ENCODE assay signal across 18 mouse cellular contexts in genomic region chr12:101740045-101740444, GRCm38 (mm10). TPM values are rescaled to one million over a fixed set of nuclear protein-coding genes. Genes with fewer than 3 reads are reported as not detected.
A peak's percentile ranks its signal among the peaks of the same experiment; 100 is the strongest.
DNase-seq lines count a peak whose midpoint lies in the region; ATAC-seq and TF ChIP-seq lines count a peak whose summit lies in the region.
"Had no signal": no experiment of that assay in that cellular context is flagged by ENCODE, and none has a peak within 500 bp of the region (broad histone marks: within the 10 kb centered on the region; RNA-seq: fewer than 3 reads in every experiment).

No protein-coding gene starts in this region.

- no peak overlapping the region for H3K9ac ChIP-seq in heart, adult 2 months (ENCODE audit: low read depth, low read length)
- H3K9ac ChIP-seq in liver, postnatal 0 days (replicated peaks): no peak overlapping the region
- H3K9ac ChIP-seq in liver, embryonic 12.5 days: no peak overlapping the region
- H3K9ac ChIP-seq: heart, embryonic 15.5 days had no signal

- peak overlapping the region; percentile 24 for H3K27ac ChIP-seq in heart, adult 2 months
- H3K27ac ChIP-seq in heart, embryonic 10.5 days: no peak overlapping the region
- H3K27ac ChIP-seq in liver, postnatal 0 days (ENCODE audit: low read depth): peak overlapping the region; percentile 39; the same call in 1 of the 2 replicates
- no peak overlapping the region for H3K27ac ChIP-seq in liver, embryonic 12.5 days
- H3K27ac ChIP-seq: heart, embryonic 15.5 days; macrophage had no signal

- ATAC-seq in liver, postnatal 0 days: peak; percentile 73
- ATAC-seq in liver, embryonic 12.5 days: no peak
- ATAC-seq: forebrain, embryonic 14.5 days had no signal

- H3K4me3 ChIP-seq in heart, adult 2 months: no peak overlapping the region
- no peak overlapping the region for H3K4me3 ChIP-seq in heart, embryonic 10.5 days
- no peak overlapping the region for H3K4me3 ChIP-seq in liver, postnatal 0 days (ENCODE audit: low read depth, low read length)
- H3K4me3 ChIP-seq in liver, embryonic 12.5 days: no peak overlapping the region
- H3K4me3 ChIP-seq: heart, embryonic 15.5 days had no signal

- no peaks in the 10 kb centered on the region for H3K27me3 ChIP-seq in heart, adult 2 months (ENCODE audit: control insufficient read depth, insufficient read depth, low read length)
- no peaks in the 10 kb centered on the region for H3K27me3 ChIP-seq in heart, embryonic 10.5 days (ENCODE audit: insufficient read depth, poor library complexity, severe bottlenecking)
- H3K27me3 ChIP-seq in liver, postnatal 0 days (ENCODE audit: insufficient read depth, low read length): no peaks in the 10 kb centered on the region
- H3K27me3 ChIP-seq in liver, embryonic 12.5 days (replicated peaks): no peaks in the 10 kb centered on the region
- H3K27me3 ChIP-seq: heart, embryonic 15.5 days had no signal

- no peak for TF ChIP-seq POLR2A in heart, adult 2 months (IDR thresholded peaks at IDR 0.05; ENCODE audit: insufficient read depth, low read depth, low read length)

- TF ChIP-seq CTCF in heart, adult 2 months (IDR thresholded peaks at IDR 0.05): no peak
- no peak for TF ChIP-seq CTCF in liver, postnatal 0 days (IDR thresholded peaks at IDR 0.05; ENCODE audit: low read depth)

- 25% methylated on average over 2 of the region's 2 CpGs for WGBS in heart, adult 2 months
- whole genome bisulfite sequencing in heart, embryonic 10.5 days: 38% methylated on average over 2 of the region's 2 CpGs
- WGBS in liver, postnatal 0 days (ENCODE audit: insufficient replicate concordance): 11% methylated on average over 2 of the region's 2 CpGs
- WGBS in liver, embryonic 12.5 days (ENCODE audit: insufficient replicate concordance): 11% methylated on average over 2 of the region's 2 CpGs

- no peak for DNase-seq in heart, adult 2 months
- no peak for DNase-seq in heart, embryonic 10.5 days (ENCODE audit: low spot score)
- no peak for DNase-seq in liver, postnatal 0 days
- peak; percentile 58 for DNase-seq in kidney, postnatal 10 days
- no peak for DNase-seq in left cerebral cortex, postnatal 10 days (ENCODE audit: extremely low spot score in 1 of 2, low spot score in 2 of 2)
- no peak for DNase-seq in frontal cortex, postnatal 10 days (ENCODE audit: low spot score in 2 of 2)
- no peak for DNase-seq in spleen, adult 18-20 months
- DNase-seq: B cell, adult 2 months; cerebellum, adult 9-11 months; layer of hippocampus, postnatal 36 days; left cerebral cortex, postnatal 4 days; lung, adult 18-20 months; midbrain, embryonic 14.5 days; thymus, adult 18-20 months had no signal

- H3K4me2 ChIP-seq in liver, postnatal 0 days (ENCODE audit: low read depth, low read length): no peak overlapping the region
- H3K4me2 ChIP-seq in liver, embryonic 12.5 days: no peak overlapping the region
- H3K4me2 ChIP-seq: heart, embryonic 15.5 days had no signal

- TF ChIP-seq EP300 in heart, adult 2 months (IDR thresholded peaks at IDR 0.05; ENCODE audit: insufficient read depth, low read depth, low read length): no peak
- TF ChIP-seq EP300 in liver, postnatal 0 days (IDR thresholded peaks at IDR 0.05; ENCODE audit: low read depth): no peak

- no peaks in the 10 kb centered on the region for H3K79me2 ChIP-seq in heart, adult 2 months (replicated peaks; ENCODE audit: control insufficient read depth, insufficient read depth, low read length)

- no peaks in the 10 kb centered on the region for H3K36me3 ChIP-seq in heart, adult 2 months (ENCODE audit: control insufficient read depth, insufficient read depth, low read length)
- H3K36me3 ChIP-seq in heart, embryonic 10.5 days: no peaks in the 10 kb centered on the region
- H3K36me3 ChIP-seq in liver, postnatal 0 days (replicated peaks; ENCODE audit: insufficient read depth, low read length): no peaks in the 10 kb centered on the region
- H3K36me3 ChIP-seq in liver, embryonic 12.5 days: no peaks in the 10 kb centered on the region
- H3K36me3 ChIP-seq: heart, embryonic 15.5 days had no signal

- no peaks in the 10 kb centered on the region for H3K9me3 ChIP-seq in heart, embryonic 10.5 days
- no peaks in the 10 kb centered on the region for H3K9me3 ChIP-seq in liver, postnatal 0 days (ENCODE audit: low read length)
- H3K9me3 ChIP-seq in liver, embryonic 12.5 days (replicated peaks): no peaks in the 10 kb centered on the region
- H3K9me3 ChIP-seq: heart, embryonic 15.5 days had no signal

- intact Hi-C loops in heart, adult 2 months (cut with DNase I): no loop called here
- intact Hi-C loops in left cerebral cortex, postnatal 10 days (cut with DNase I): no loop called here

- no peaks in the 10 kb centered on the region for H3K4me1 ChIP-seq in heart, adult 2 months (ENCODE audit: control insufficient read depth, insufficient read depth, low read length)
- peaks cover 4% of the 10 kb centered on the region; the same call in 1 of the 2 replicates for H3K4me1 ChIP-seq in heart, embryonic 10.5 days
- no peaks in the 10 kb centered on the region for H3K4me1 ChIP-seq in liver, postnatal 0 days (ENCODE audit: insufficient read depth)
- no peaks in the 10 kb centered on the region for H3K4me1 ChIP-seq in liver, embryonic 12.5 days
- H3K4me1 ChIP-seq: heart, embryonic 15.5 days had no signal

RNA-seq across cellular contexts. Expression of gene Tc2n, which starts 21.7 kb away (rescaled TPM):
- total RNA-seq in heart, adult 2 months (2021): under 1 TPM; 0.34 to 0.59 TPM
- polyA plus RNA-seq in heart, adult 2 months (2012; rRNA removed): 0.06 and 0.12 TPM in 2 replicates
- 0.08 and 0.17 TPM in 2 replicates for polyA plus RNA-seq in heart, embryonic 10.5 days (2016; fragmentation: Nextera tagmentation; extraction: Ambion mirVana)
- 0.20 and 0.33 TPM in 2 replicates for polyA plus RNA-seq in liver, postnatal 0 days (2015; fragmentation: Nextera tagmentation; extraction: Ambion mirVana)
- 0.04 TPM in 2 replicates for polyA plus RNA-seq in liver, embryonic 12.5 days (2016; fragmentation: Nextera tagmentation; extraction: Ambion mirVana)
- total RNA-seq in left cerebral cortex, postnatal 10 days (2021): under 1 TPM; 0.24 to 0.51 TPM
- polyA plus RNA-seq: macrophage had no signal

Comparison
In these comparisons a context has a peak if more than half of its experiments do, and no peak if none do; other contexts are left out.
1. H3K27ac ChIP-seq: peak in heart, adult 2 months (single experiment) and liver, postnatal 0 days (single experiment); none in heart, embryonic 10.5 days (single experiment) and liver, embryonic 12.5 days (single experiment).